Mouse (Mus musculus): Measurements from ENCODE around the gene Kif3c. TPM values are rescaled to one million over a fixed set of nuclear protein-coding genes. Genes with fewer than 3 reads are reported as not detected.

Gene Kif3c
- polyA plus RNA-seq, 1 experiment from 2014 or later, result 12.2 TPM

DNA sequence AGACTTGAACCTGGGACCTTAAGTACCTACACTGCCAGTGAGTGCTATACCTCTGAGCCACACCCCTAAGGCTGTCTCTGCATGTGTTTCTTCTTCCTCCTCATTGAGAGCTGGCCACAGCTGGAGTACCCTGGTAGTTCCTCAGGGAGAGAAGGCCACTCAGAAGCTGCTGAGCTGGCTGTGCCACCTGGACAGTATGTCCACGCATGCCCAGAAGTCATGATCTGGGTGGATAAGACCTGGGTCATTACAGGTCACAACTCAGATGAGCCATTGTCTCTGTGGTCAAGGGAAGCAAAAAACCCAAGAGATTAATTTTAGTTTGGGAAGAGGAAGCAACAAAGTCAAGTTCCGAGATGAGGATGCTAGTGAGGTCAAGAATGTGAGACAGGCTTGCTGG lies 20.8 kb upstream of the Kif3c start:
- Histone ChIP-seq H3K4me1 (ENCODE audit: control insufficient read depth, insufficient read depth, low read length) (no peaks in the 10 kb centered on the region), H3K9me3 (ENCODE audit: control insufficient read depth, low read depth, low read length) (no peaks in the 10 kb centered on the region), H3K9ac (replicated peaks; ENCODE audit: low read depth, low read length) (no peak overlapping the region), H3K4me2 (replicated peaks; ENCODE audit: low read depth, low read length) (no peak overlapping the region), H3K27ac (ENCODE audit: low read length) (no peak overlapping the region), H3K27me3 (ENCODE audit: control insufficient read depth, insufficient read depth, low read length) (no peaks in the 10 kb centered on the region), H3K4me3 (ENCODE audit: low read depth, low read length) (no peak overlapping the region), H3K36me3 (ENCODE audit: control insufficient read depth, insufficient read depth, low read length) (no peaks in the 10 kb centered on the region)
- WGBS, result 88% methylated on average over 2 of the region's 2 CpGs
- ATAC-seq (ENCODE audit: insufficient number of reproducible peaks, insufficient read depth, low FRiP score, low read depth), result no peak

DNA sequence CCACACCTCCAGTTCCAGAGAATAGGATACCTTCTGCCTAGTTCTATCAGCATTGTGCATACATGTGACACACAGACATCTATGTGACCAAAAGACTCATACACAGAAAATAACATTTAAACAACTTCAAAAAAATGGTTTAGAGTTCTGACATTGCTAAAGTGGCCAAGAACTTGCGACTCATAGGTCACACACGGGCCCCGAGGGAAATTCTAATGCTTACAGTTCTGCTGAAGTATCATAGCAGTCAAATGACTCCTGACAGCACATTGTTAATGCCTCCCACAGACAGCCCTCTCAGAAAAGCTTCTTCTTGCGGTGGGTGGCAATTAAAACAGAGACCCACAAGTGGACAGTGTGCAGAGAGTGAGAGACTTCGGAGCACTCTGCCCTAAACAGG lies 19.9 kb upstream of the Kif3c start:
- no peak overlapping the region for H3K4me2 ChIP-seq (replicated peaks; ENCODE audit: low read depth, low read length)
- no peak overlapping the region for H3K4me3 ChIP-seq (ENCODE audit: low read depth, low read length)
- H3K27ac ChIP-seq (ENCODE audit: low read length), result no peak overlapping the region
- ATAC-seq (ENCODE audit: insufficient number of reproducible peaks, insufficient read depth, low FRiP score, low read depth), result no peak
- WGBS, result 83% methylated on average over 5 of the region's 5 CpGs
- no peaks in the 10 kb centered on the region for H3K4me1 ChIP-seq (ENCODE audit: control insufficient read depth, insufficient read depth, low read length)
- no peaks in the 10 kb centered on the region for H3K27me3 ChIP-seq (ENCODE audit: control insufficient read depth, insufficient read depth, low read length)
- H3K9ac ChIP-seq (replicated peaks; ENCODE audit: low read depth, low read length), result no peak overlapping the region
- no peaks in the 10 kb centered on the region for H3K9me3 ChIP-seq (ENCODE audit: control insufficient read depth, low read depth, low read length)
- no peaks in the 10 kb centered on the region for H3K36me3 ChIP-seq (ENCODE audit: control insufficient read depth, insufficient read depth, low read length)

DNA sequence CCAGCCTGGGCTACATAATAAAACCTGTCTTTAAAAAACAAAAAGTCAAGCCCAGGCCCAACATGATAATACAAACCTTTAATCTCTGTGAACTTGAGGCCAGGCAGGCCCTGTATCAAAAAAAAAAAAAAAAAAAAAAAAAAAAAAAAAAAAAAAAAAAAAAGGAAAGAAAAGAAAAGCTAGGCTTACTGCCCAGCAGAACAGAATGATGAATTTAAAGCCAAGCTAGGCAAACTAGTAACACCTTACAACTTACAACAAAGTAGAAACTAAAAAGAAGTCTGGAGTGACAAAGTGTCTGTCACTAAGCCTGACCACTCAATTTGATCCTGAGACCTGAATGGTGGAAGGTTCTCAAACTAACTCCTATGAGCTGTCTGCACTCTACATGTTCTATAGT lies 17.2 kb upstream of the Kif3c start:
- Histone ChIP-seq H3K27ac (ENCODE audit: low read length) (no peak overlapping the region), H3K4me3 (ENCODE audit: low read depth, low read length) (no peak overlapping the region), H3K27me3 (ENCODE audit: control insufficient read depth, insufficient read depth, low read length) (no peaks in the 10 kb centered on the region), H3K4me2 (replicated peaks; ENCODE audit: low read depth, low read length) (no peak overlapping the region), H3K9ac (replicated peaks; ENCODE audit: low read depth, low read length) (no peak overlapping the region), H3K9me3 (ENCODE audit: control insufficient read depth, low read depth, low read length) (no peaks in the 10 kb centered on the region), H3K4me1 (ENCODE audit: control insufficient read depth, insufficient read depth, low read length) (no peaks in the 10 kb centered on the region), H3K36me3 (ENCODE audit: control insufficient read depth, insufficient read depth, low read length) (no peaks in the 10 kb centered on the region)
- ATAC-seq (ENCODE audit: insufficient number of reproducible peaks, insufficient read depth, low FRiP score, low read depth), result no peak

DNA sequence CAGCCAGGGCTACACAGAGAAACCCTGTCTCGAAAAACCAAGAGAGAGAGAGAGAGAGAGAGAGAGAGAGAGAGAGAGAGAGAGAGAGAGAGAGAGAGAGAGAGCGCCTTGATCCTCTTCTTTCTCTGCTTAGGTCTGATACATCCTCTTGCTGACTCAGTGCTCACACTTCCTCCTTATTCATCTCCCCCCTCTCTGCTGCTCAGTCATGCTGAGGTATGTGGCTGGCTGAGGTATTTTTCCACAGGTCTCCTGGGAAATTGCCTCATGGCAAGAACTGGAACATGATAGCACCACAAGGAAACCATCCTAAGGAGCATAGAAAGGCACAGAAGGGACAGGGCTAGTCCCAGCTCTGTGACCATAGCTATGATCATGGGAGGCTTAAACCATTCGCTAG lies 15.5 kb upstream of the Kif3c start:
- Histone ChIP-seq H3K27ac (ENCODE audit: low read length) (no peak overlapping the region), H3K27me3 (ENCODE audit: control insufficient read depth, insufficient read depth, low read length) (no peaks in the 10 kb centered on the region), H3K4me2 (replicated peaks; ENCODE audit: low read depth, low read length) (no peak overlapping the region), H3K9ac (replicated peaks; ENCODE audit: low read depth, low read length) (no peak overlapping the region), H3K36me3 (ENCODE audit: control insufficient read depth, insufficient read depth, low read length) (no peaks in the 10 kb centered on the region), H3K9me3 (ENCODE audit: control insufficient read depth, low read depth, low read length) (no peaks in the 10 kb centered on the region), H3K4me3 (ENCODE audit: low read depth, low read length) (no peak overlapping the region), H3K4me1 (ENCODE audit: control insufficient read depth, insufficient read depth, low read length) (no peaks in the 10 kb centered on the region)
- WGBS, result 85% methylated on average over 3 of the region's 3 CpGs
- no peak for ATAC-seq (ENCODE audit: insufficient number of reproducible peaks, insufficient read depth, low FRiP score, low read depth)

DNA sequence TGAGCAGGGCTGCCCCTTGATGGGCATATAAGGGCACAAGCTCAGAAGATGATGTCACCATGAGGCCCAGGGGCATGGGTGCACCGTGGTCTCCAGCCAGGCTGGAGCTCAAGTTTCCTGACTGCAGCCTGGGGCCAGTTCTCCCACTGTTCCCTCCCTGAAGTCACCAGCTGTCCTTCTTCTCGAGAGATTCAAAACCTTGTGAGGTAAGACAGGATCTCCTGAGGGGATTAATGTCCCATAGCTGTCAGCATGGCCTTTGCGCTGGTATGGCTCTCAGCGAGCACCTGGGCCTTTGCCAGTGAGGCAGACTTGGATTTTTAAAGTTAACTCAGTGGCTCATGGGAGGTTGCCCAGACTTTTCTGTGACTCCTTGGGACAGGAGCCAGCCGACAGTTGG lies 14.8 kb upstream of the Kif3c start:
- Histone ChIP-seq H3K36me3 (ENCODE audit: control insufficient read depth, insufficient read depth, low read length) (no peaks in the 10 kb centered on the region), H3K9me3 (ENCODE audit: control insufficient read depth, low read depth, low read length) (no peaks in the 10 kb centered on the region), H3K9ac (replicated peaks; ENCODE audit: low read depth, low read length) (no peak overlapping the region), H3K27me3 (ENCODE audit: control insufficient read depth, insufficient read depth, low read length) (no peaks in the 10 kb centered on the region), H3K4me3 (ENCODE audit: low read depth, low read length) (no peak overlapping the region), H3K4me2 (replicated peaks; ENCODE audit: low read depth, low read length) (no peak overlapping the region), H3K4me1 (ENCODE audit: control insufficient read depth, insufficient read depth, low read length) (no peaks in the 10 kb centered on the region), H3K27ac (ENCODE audit: low read length) (no peak overlapping the region)
- 58% methylated on average over 5 of the region's 5 CpGs for WGBS
- no peak for ATAC-seq (ENCODE audit: insufficient number of reproducible peaks, insufficient read depth, low FRiP score, low read depth)

DNA sequence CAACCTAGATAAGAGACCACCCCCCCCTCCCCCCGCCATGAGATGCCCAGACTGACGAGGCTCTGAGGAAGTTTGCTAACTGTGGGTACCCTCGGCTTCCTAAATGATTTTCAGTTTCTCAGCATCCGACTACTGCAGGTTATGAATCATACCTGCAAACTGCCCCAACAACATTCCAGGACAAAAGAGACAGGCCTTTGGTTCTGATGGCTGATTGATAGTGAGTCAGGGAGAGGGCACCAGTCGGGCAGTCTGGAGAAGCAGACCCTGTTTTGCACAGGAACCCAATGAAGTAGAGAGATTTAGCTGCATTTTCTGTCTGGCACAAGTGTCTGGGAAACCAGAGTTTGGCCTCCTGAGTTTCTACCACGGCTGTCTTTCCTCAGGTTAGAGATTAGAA lies 12.7 kb upstream of the Kif3c start:
- Histone ChIP-seq H3K4me1 (ENCODE audit: control insufficient read depth, insufficient read depth, low read length) (no peaks in the 10 kb centered on the region), H3K9ac (replicated peaks; ENCODE audit: low read depth, low read length) (no peak overlapping the region), H3K4me2 (replicated peaks; ENCODE audit: low read depth, low read length) (no peak overlapping the region), H3K27me3 (ENCODE audit: control insufficient read depth, insufficient read depth, low read length) (no peaks in the 10 kb centered on the region), H3K36me3 (ENCODE audit: control insufficient read depth, insufficient read depth, low read length) (no peaks in the 10 kb centered on the region), H3K4me3 (ENCODE audit: low read depth, low read length) (no peak overlapping the region), H3K9me3 (ENCODE audit: control insufficient read depth, low read depth, low read length) (no peaks in the 10 kb centered on the region), H3K27ac (ENCODE audit: low read length) (no peak overlapping the region)
- 67% methylated on average over 6 of the region's 6 CpGs for WGBS
- no peak for ATAC-seq (ENCODE audit: insufficient number of reproducible peaks, insufficient read depth, low FRiP score, low read depth)

DNA sequence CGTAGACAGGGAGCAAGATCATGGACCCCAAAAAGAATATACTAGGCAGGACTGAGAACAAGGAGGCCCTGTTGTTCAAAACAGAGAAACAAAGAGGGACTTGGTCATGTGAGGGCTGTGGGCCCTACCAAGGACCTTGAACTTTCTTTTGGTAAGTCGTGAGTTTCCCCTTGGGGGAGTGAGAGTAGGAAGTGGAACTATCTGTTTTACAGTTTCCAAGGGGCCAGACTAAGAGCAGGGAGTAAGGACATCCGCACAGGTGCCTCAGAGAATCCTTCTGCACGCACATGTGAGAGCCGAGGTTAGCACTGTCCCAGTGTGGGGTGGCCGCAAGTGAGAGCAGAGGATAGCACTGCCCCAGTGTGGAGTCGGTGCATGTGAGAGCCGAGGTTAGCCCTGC lies 9.9 kb upstream of the Kif3c start:
- no peaks in the 10 kb centered on the region for H3K4me1 ChIP-seq (ENCODE audit: control insufficient read depth, insufficient read depth, low read length)
- no peaks in the 10 kb centered on the region for H3K36me3 ChIP-seq (ENCODE audit: control insufficient read depth, insufficient read depth, low read length)
- WGBS, result 83% methylated on average over 8 of the region's 8 CpGs
- H3K27me3 ChIP-seq (ENCODE audit: control insufficient read depth, insufficient read depth, low read length), result no peaks in the 10 kb centered on the region
- no peak overlapping the region for H3K4me2 ChIP-seq (replicated peaks; ENCODE audit: low read depth, low read length)
- H3K27ac ChIP-seq (ENCODE audit: low read length), result no peak overlapping the region
- no peak overlapping the region for H3K9ac ChIP-seq (replicated peaks; ENCODE audit: low read depth, low read length)
- H3K4me3 ChIP-seq (ENCODE audit: low read depth, low read length), result no peak overlapping the region
- no peak for ATAC-seq (ENCODE audit: insufficient number of reproducible peaks, insufficient read depth, low FRiP score, low read depth)
- no peaks in the 10 kb centered on the region for H3K9me3 ChIP-seq (ENCODE audit: control insufficient read depth, low read depth, low read length)

DNA sequence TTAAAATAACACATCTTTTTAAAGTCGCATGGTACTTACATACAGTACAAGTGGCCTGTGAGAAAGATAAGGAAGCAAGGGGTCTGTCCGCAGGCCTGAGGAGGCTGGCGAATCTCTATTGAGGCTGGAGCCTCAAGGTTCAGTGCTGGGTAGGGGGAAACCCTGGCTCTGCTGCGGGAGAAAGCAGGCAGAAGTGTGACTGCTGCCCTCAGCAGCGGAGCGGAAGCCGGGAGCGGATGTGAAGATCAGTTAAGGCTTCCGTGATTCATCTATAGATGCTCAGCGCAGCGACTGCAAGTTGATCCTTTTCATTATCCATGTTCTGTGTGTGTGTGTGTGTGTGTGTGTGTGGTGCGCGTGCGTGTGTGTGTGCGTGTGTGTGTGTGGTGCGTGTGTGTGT lies 8.1 kb upstream of the Kif3c start:
- H3K27ac ChIP-seq (ENCODE audit: low read length), result no peak overlapping the region
- H3K9ac ChIP-seq (replicated peaks; ENCODE audit: low read depth, low read length), result 0 out of 2 replicates have a peak overlapping the region, but pooled peaks have one; percentile 14
- no peaks in the 10 kb centered on the region for H3K4me1 ChIP-seq (ENCODE audit: control insufficient read depth, insufficient read depth, low read length)
- H3K36me3 ChIP-seq (ENCODE audit: control insufficient read depth, insufficient read depth, low read length), result no peaks in the 10 kb centered on the region
- H3K4me3 ChIP-seq (ENCODE audit: low read depth, low read length), result peak overlapping the region; percentile 3; the same call in 1 of the 2 replicates
- no peaks in the 10 kb centered on the region for H3K27me3 ChIP-seq (ENCODE audit: control insufficient read depth, insufficient read depth, low read length)
- H3K9me3 ChIP-seq (ENCODE audit: control insufficient read depth, low read depth, low read length), result no peaks in the 10 kb centered on the region
- peak overlapping the region; percentile 20; the same call in 1 of the 2 replicates for H3K4me2 ChIP-seq (replicated peaks; ENCODE audit: low read depth, low read length)
- no peak for ATAC-seq (ENCODE audit: insufficient number of reproducible peaks, insufficient read depth, low FRiP score, low read depth)
- WGBS, result 61% methylated on average over 16 of the region's 16 CpGs

DNA sequence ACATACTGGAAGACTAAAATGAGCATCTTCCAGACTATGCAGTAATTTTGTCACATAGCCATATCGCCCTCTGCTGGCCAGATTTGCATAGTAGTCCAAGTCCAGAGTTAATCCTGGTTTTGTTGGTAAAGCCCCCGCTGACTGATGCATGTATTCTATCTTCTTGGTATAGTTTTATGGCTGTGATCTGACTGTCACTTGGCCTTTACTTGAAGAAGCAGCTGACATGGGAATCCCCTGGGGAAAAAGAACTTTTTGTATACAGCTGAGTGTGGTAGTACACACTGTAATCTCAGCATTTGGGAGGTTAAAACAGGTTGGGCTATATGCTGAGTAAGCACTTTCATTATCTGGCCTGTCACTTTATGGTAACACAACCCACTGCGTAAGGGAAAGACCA lies 5.6 kb upstream of the Kif3c start:
- H3K36me3 ChIP-seq (ENCODE audit: control insufficient read depth, insufficient read depth, low read length), result no peaks in the 10 kb centered on the region
- WGBS, result 20% methylated on average over 3 of the region's 3 CpGs
- H3K4me1 ChIP-seq (ENCODE audit: control insufficient read depth, insufficient read depth, low read length), result no peaks in the 10 kb centered on the region
- no peaks in the 10 kb centered on the region for H3K9me3 ChIP-seq (ENCODE audit: control insufficient read depth, low read depth, low read length)
- peak; percentile 48; the same call in 1 of the 2 replicates for ATAC-seq (ENCODE audit: insufficient number of reproducible peaks, insufficient read depth, low FRiP score, low read depth)
- H3K9ac ChIP-seq (replicated peaks; ENCODE audit: low read depth, low read length), result no peak overlapping the region
- H3K4me3 ChIP-seq (ENCODE audit: low read depth, low read length), result no peak overlapping the region
- no peak overlapping the region for H3K27ac ChIP-seq (ENCODE audit: low read length)
- no peak overlapping the region for H3K4me2 ChIP-seq (replicated peaks; ENCODE audit: low read depth, low read length)
- H3K27me3 ChIP-seq (ENCODE audit: control insufficient read depth, insufficient read depth, low read length), result no peaks in the 10 kb centered on the region
